Mouse (Mus musculus) CH12.LX (cell line): Measurements from ENCODE around the gene Gm826.

Experiments
- CTCF ChIP-seq, 2 experiments: IDR thresholded peaks in 1 of 2; conservative IDR thresholded peaks in 1 of 2; 2 replicates each; pipeline ENCODE4 v1.5.1; 2011 to 2012; ENCODE audit warnings: low read depth in 2 of 2, low read length in 2 of 2, improper control_type of control experiment in 1 of 2, inconsistent platforms in 1 of 2, mild to moderate bottlenecking in 1 of 2, moderate library complexity in 1 of 2
- MAX ChIP-seq: IDR thresholded peaks from 2 replicates; pipeline ENCODE4 v1.6.1; 2011; ENCODE audit warnings: low read length, improper control_type of control experiment
- TCF12 ChIP-seq: IDR thresholded peaks from 2 replicates; pipeline ENCODE4 v1.6.1; 2014; ENCODE audit warnings: low read depth, mild to moderate bottlenecking, inconsistent platforms, low read length, improper control_type of control experiment

- no peak for TF ChIP-seq MAX
- no peak for TF ChIP-seq CTCF (conservative IDR thresholded peaks at IDR 0.05 in 1 of 2, IDR thresholded peaks at IDR 0.05 in 1 of 2; ENCODE audit: low read depth in 2 of 2, low read length in 2 of 2)
- TF ChIP-seq TCF12 = no peak
These were observed 57.9 kb downstream of the Gm826 start for GRCm38 (mm10) chr2:160275959-160276657.
